Mouse (Mus musculus) thymus, adult 2 months (tissue): ENCODE results near the gene Tmem164.

ENCODE experiments used
- CTCF ChIP-seq: fragments of 200-500 bp; IDR thresholded peaks from 2 replicates; pipeline ENCODE4 v1.5.1; 2012; ENCODE audit warnings: mild to moderate bottlenecking, control low read depth, low read length, moderate library complexity, borderline replicate concordance; ENCODE audit not compliant: control insufficient read depth, poor library complexity, insufficient read depth; ENCODE audit errors: extremely low read depth
- POLR2A ChIP-seq: fragments of 200-500 bp; IDR thresholded peaks from 2 replicates; pipeline ENCODE4 v1.6.1; 2012; ENCODE audit warnings: mild to moderate bottlenecking, low read length, control low read depth, moderate library complexity; ENCODE audit not compliant: control insufficient read depth, poor library complexity, insufficient read depth; ENCODE audit errors: extremely low read depth

- TF ChIP-seq CTCF (no peak), POLR2A (no peak)
Observed at GRCm38 (mm10) chrX:142664704-142665422, 16.3 kb upstream of the Tmem164 start.
